ENCODE assay signal across 15 mouse cellular contexts in the genomic region with DNA sequence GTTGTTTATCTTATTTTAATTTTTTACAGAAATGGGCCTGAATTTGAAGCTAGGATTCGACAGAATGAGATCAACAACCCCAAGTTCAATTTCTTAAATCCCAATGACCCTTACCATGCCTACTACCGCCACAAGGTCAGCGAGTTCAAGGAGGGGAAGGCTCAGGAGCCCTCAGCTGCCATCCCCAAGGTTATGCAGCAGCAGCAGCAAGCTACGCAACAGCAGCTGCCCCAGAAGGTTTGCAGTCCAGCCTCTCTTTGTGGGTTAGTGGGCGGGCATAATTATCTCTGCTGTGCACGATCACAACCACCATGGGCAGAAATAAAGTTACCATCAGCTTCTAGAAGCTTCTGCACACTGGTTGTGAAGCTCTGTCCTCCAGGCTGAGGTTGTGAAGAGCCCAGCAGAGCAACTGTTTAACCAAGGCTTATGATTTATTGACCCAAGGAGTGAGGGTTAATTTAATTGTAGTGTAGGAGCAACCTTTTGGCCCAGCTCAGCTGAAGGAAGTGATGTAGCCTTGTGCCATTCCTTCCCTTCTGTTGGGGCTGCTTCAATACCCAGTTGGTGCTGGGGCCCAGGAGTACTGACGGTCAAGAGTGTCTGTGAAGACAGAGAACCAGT.
"Had no signal": no experiment of that assay in that cellular context is flagged by ENCODE, and none has a peak within 500 bp of the region (broad histone marks: within the 10 kb centered on the region; RNA-seq: fewer than 3 reads in every experiment).

No protein-coding gene starts in this region.

- H3K27me3 ChIP-seq: midbrain, embryonic 12.5 days; neural tube, embryonic 12.5 days; stomach, embryonic 15.5 days had no signal

- H3K4me2 ChIP-seq: lung, embryonic 14.5 days; midbrain, embryonic 12.5 days; neural tube, embryonic 12.5 days; stomach, embryonic 15.5 days had no signal

- H3K9ac ChIP-seq: lung, embryonic 14.5 days; midbrain, embryonic 12.5 days; neural tube, embryonic 12.5 days; stomach, embryonic 15.5 days had no signal

- H3K9me3 ChIP-seq: midbrain, embryonic 10.5 days; midbrain, embryonic 12.5 days; neural tube, embryonic 12.5 days; stomach, embryonic 15.5 days had no signal

- ATAC-seq: midbrain, embryonic 16.5 days had no signal

- H3K4me3 ChIP-seq: midbrain, embryonic 10.5 days; midbrain, embryonic 12.5 days; neural tube, embryonic 12.5 days; stomach, embryonic 15.5 days had no signal

- DNase-seq: lung, adult 18-20 months; lung, embryonic 14.5 days; lung, postnatal 10 days; lung, postnatal 4 days; midbrain, embryonic 14.5 days; right cerebral cortex, postnatal 14 days; thymus, adult 2 months; thymus, postnatal 25 days; thymus, postnatal 4 days had no signal

- H3K27ac ChIP-seq: midbrain, embryonic 10.5 days; midbrain, embryonic 12.5 days; neural tube, embryonic 12.5 days; stomach, embryonic 15.5 days; stomach, postnatal 0 days had no signal
